Comparison of ENCODE assay signal across 16 mouse cellular contexts in genomic region chr13:101891473-101891872, GRCm38 (mm10).
"Had no signal": no experiment of that assay in that cellular context is flagged by ENCODE, and none has a peak within 500 bp of the region (broad histone marks: within the 10 kb centered on the region; RNA-seq: fewer than 3 reads in every experiment).

No protein-coding gene starts in this region.

- H3K9ac ChIP-seq: neural tube, embryonic 13.5 days; neural tube, embryonic 15.5 days; stomach, embryonic 15.5 days had no signal

- H3K4me1 ChIP-seq: neural tube, embryonic 13.5 days; neural tube, embryonic 15.5 days; stomach, embryonic 15.5 days had no signal

- H3K4me2 ChIP-seq: neural tube, embryonic 13.5 days; neural tube, embryonic 15.5 days; stomach, embryonic 15.5 days had no signal

- H3K27ac ChIP-seq: neural tube, embryonic 13.5 days; neural tube, embryonic 15.5 days; stomach, embryonic 15.5 days; stomach, postnatal 0 days had no signal

- H3K27me3 ChIP-seq: neural tube, embryonic 13.5 days; stomach, embryonic 15.5 days had no signal

- DNase-seq: retina, postnatal 1 day; right cerebral cortex, adult 18-20 months; right cerebral cortex, postnatal 14 days; right cerebral cortex, postnatal 25 days; right cerebral cortex, postnatal 4 days; spleen, adult 18-20 months; thymus, adult 18-20 months; thymus, adult 2 months; thymus, postnatal 14 days; thymus, postnatal 25 days; thymus, postnatal 36 days; thymus, postnatal 4 days had no signal

- H3K9me3 ChIP-seq: neural tube, embryonic 13.5 days; neural tube, embryonic 15.5 days; stomach, embryonic 15.5 days had no signal

- H3K36me3 ChIP-seq: neural tube, embryonic 13.5 days; neural tube, embryonic 15.5 days; stomach, embryonic 15.5 days had no signal

- H3K4me3 ChIP-seq: neural tube, embryonic 13.5 days; neural tube, embryonic 15.5 days; stomach, embryonic 15.5 days had no signal
